ENCODE assay signal across 7 mouse cellular contexts in the genomic region with DNA sequence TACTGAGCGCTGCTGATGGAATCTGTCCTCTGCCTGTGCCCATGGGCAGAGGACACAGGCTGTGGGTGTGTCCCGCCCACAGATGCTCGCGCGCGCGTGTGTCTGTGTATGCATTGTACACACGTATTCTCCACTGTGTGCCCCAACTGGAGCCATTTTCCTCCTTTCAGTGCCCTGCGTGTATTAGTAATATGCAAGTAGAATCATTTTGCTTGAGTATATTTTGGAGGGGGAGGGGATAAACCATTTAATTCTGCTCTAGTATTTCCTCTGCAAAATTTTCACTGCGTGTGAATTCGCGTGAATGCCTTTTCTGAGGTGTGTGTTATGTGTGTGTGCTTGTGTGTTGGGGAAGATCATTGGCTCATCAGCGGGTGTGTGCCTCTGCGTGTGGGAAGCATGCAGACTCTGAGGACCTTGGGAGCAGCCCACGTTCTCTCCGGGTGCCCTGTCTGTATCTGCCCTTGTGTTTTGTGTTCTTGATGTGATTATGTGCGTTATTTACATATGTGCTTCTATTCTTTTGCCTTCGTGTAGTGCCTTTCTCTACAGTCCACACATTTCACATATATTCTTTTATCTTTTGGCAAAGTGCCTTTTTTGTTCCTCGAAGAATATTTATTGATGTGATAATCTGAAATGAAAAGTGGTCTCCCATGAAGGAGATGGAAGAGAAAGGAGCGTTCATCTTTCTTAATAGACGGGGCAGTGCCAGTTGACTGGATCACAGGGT.
DNase-seq lines count a peak whose midpoint lies in the region; ATAC-seq and TF ChIP-seq lines count a peak whose summit lies in the region.

No protein-coding gene starts in this region.

- in situ Hi-C loops in CH12.LX (cut with MboI; ENCODE audit: low pct_ligation_motif_present, low pct_unique_long_range_greater_than_20kb, low sequenced_read_pairs) = loop anchor here (10.0 kb wide), 1 partner anchor 613 kb away; no protein-coding TSS in a partner anchor

- H3K27ac ChIP-seq in CH12.LX (ENCODE audit: insufficient read depth, low read depth) (no peak overlapping the region), MEL (ENCODE audit: control insufficient read depth, low read depth, low read length) (no peak overlapping the region)
- H3K27ac ChIP-seq in embryonic facial prominence, embryonic 13.5 days = no peak overlapping the region
- H3K27ac ChIP-seq in hindbrain, postnatal 0 days = peak overlapping the region; percentile 98

- no peak for TF ChIP-seq EP300 in CH12.LX (IDR thresholded peaks at IDR 0.05; ENCODE audit: low read length)
- TF ChIP-seq EP300 in MEL (IDR thresholded peaks at IDR 0.05; ENCODE audit: low read depth in 1 of 2, low read length in 2 of 2) = no peak

- H3K4me2 ChIP-seq in CH12.LX (ENCODE audit: insufficient read depth, low read depth, poor library complexity, severe bottlenecking) = peak overlapping the region; percentile 83
- H3K4me2 ChIP-seq in embryonic facial prominence, embryonic 13.5 days = peak overlapping the region; percentile 78
- H3K4me2 ChIP-seq in hindbrain, postnatal 0 days (ENCODE audit: low read depth, low read length) = peak overlapping the region; percentile 95

- peak overlapping the region; percentile 63 for H3K9ac ChIP-seq in CH12.LX (ENCODE audit: insufficient read depth, low read depth)
- H3K9ac ChIP-seq in MEL (ENCODE audit: control insufficient read depth, low read depth, low read length, poor library complexity, severe bottlenecking) = peak overlapping the region; percentile 51
- no peak overlapping the region for H3K9ac ChIP-seq in embryonic facial prominence, embryonic 13.5 days
- H3K9ac ChIP-seq in hindbrain, postnatal 0 days (replicated peaks; ENCODE audit: low read length) = peak overlapping the region; percentile 72

- peaks cover 4 to 21% of the 10 kb centered on the region in 2 experiments for H3K4me1 ChIP-seq in CH12.LX (ENCODE audit: control insufficient read depth in 1 of 2, insufficient read depth in 2 of 2)
- peaks cover 0 to 9% of the 10 kb centered on the region in 2 experiments; a peak in 3 of 4 replicates for H3K4me1 ChIP-seq in MEL (ENCODE audit: control insufficient read depth in 1 of 2, insufficient read depth in 2 of 2, low read length in 2 of 2)
- peaks cover 14% of the 10 kb centered on the region for H3K4me1 ChIP-seq in embryonic facial prominence, embryonic 13.5 days
- peaks cover 26% of the 10 kb centered on the region; the same call in 1 of the 2 replicates for H3K4me1 ChIP-seq in hindbrain, postnatal 0 days (ENCODE audit: insufficient read depth, low read length)

- peak; percentile 39; the same call in 1 of the 2 replicates for ATAC-seq in embryonic facial prominence, embryonic 13.5 days (ENCODE audit: insufficient number of reproducible peaks, insufficient read depth, low FRiP score, low TSS enrichment, low read depth)
- peak; percentile 39 for ATAC-seq in hindbrain, postnatal 0 days

- DNase-seq in CH12.LX (ENCODE audit: extremely low read depth) = peak; percentile 8
- DNase-seq in MEL (ENCODE audit: low read depth, low spot score) = no peak
- peak; percentile 80 for DNase-seq in hindbrain, postnatal 0 days (ENCODE audit: low spot score)
- DNase-seq in left cerebral cortex, postnatal 36 days (ENCODE audit: low spot score in 2 of 2) = peak; percentile 59 to 61
- peak; percentile 65 for DNase-seq in retina, embryonic 14.5 days (ENCODE audit: low spot score)
- DNase-seq in spleen, postnatal 36 days (ENCODE audit: low spot score in 2 of 2) = no peak

- dilution Hi-C loops in CH12.LX (cut with MboI; ENCODE audit: extremely low pct_ligation_motif_present, extremely low pct_unique_long_range_greater_than_20kb, low sequenced_read_pairs) = no loop called here

- H3K9me3 ChIP-seq in CH12.LX (replicated peaks; ENCODE audit: low read length) (no peaks in the 10 kb centered on the region), MEL (replicated peaks; ENCODE audit: insufficient read depth, low read length) (no peaks in the 10 kb centered on the region)
- H3K9me3 ChIP-seq in embryonic facial prominence, embryonic 13.5 days = no peaks in the 10 kb centered on the region
- H3K9me3 ChIP-seq in hindbrain, postnatal 0 days (ENCODE audit: low read length) = no peaks in the 10 kb centered on the region

- H3K36me3 ChIP-seq in CH12.LX (replicated peaks in 1 of 2; ENCODE audit: control insufficient read depth in 1 of 2, insufficient read depth in 1 of 2, low read length in 1 of 2) (no peaks in the 10 kb centered on the region), MEL (ENCODE audit: control insufficient read depth in 1 of 2, insufficient read depth in 2 of 2, low read length in 2 of 2) (peaks cover 0 to 3% of the 10 kb centered on the region in 2 experiments; a peak in 2 of 4 replicates)
- H3K36me3 ChIP-seq in embryonic facial prominence, embryonic 13.5 days = no peaks in the 10 kb centered on the region
- no peaks in the 10 kb centered on the region for H3K36me3 ChIP-seq in hindbrain, postnatal 0 days (ENCODE audit: insufficient read depth, low read length)

- H3K27me3 ChIP-seq in CH12.LX (replicated peaks) (no peaks in the 10 kb centered on the region), MEL (ENCODE audit: control insufficient read depth in 1 of 2, insufficient read depth in 2 of 2, low read length in 2 of 2) (no peaks in the 10 kb centered on the region)
- H3K27me3 ChIP-seq in embryonic facial prominence, embryonic 13.5 days = peaks cover 63% of the 10 kb centered on the region
- no peaks in the 10 kb centered on the region for H3K27me3 ChIP-seq in hindbrain, postnatal 0 days (ENCODE audit: insufficient read depth, low read length)

- TF ChIP-seq CTCF in CH12.LX (conservative IDR thresholded peaks at IDR 0.05 in 1 of 2, IDR thresholded peaks at IDR 0.05 in 1 of 2; ENCODE audit: low read depth in 2 of 2, low read length in 2 of 2) = no peak
- no peak for TF ChIP-seq CTCF in MEL (IDR thresholded peaks at IDR 0.05 in 2 of 3, conservative IDR thresholded peaks at IDR 0.05 in 1 of 3; ENCODE audit: control insufficient read depth in 1 of 3, insufficient read depth in 1 of 3, low read depth in 2 of 3, low read length in 3 of 3, poor library complexity in 1 of 3, severe bottlenecking in 1 of 3)
- TF ChIP-seq CTCF in hindbrain, postnatal 0 days (IDR thresholded peaks at IDR 0.05; ENCODE audit: low read depth) = no peak

- TF ChIP-seq RAD21 in CH12.LX (IDR thresholded peaks at IDR 0.05; ENCODE audit: low read depth, low read length) = no peak
- no peak; the same call in 1 of the 2 replicates for TF ChIP-seq RAD21 in MEL (IDR thresholded peaks at IDR 0.05; ENCODE audit: low read depth, low read length)

- H3K4me3 ChIP-seq in CH12.LX (replicated peaks in 1 of 3; ENCODE audit: low read depth in 2 of 3, low read length in 2 of 3, poor library complexity in 1 of 3) (peak overlapping the region; percentile 24 to 45 (median 32)), MEL (ENCODE audit: control insufficient read depth in 1 of 2, insufficient read depth in 1 of 2, low read depth in 2 of 2, low read length in 2 of 2) (peak overlapping the region; percentile 56 to 66)
- peak overlapping the region; percentile 47 for H3K4me3 ChIP-seq in embryonic facial prominence, embryonic 13.5 days
- H3K4me3 ChIP-seq in hindbrain, postnatal 0 days (ENCODE audit: low read length) = peak overlapping the region; percentile 50

- TF ChIP-seq POLR2A in CH12.LX (IDR thresholded peaks at IDR 0.05; ENCODE audit: low read depth, low read length) (no peak; the same call in 1 of the 2 replicates), MEL (IDR thresholded peaks at IDR 0.05; ENCODE audit: control insufficient read depth in 1 of 2, insufficient read depth in 1 of 2, low read depth in 1 of 2, low read length in 2 of 2, poor library complexity in 1 of 2) (no peak)

- H3K79me2 ChIP-seq in CH12.LX (replicated peaks; ENCODE audit: control insufficient read depth, extremely low read depth, insufficient read depth, poor library complexity, severe bottlenecking) (no peaks in the 10 kb centered on the region), MEL (ENCODE audit: control insufficient read depth, insufficient read depth, low read length, poor library complexity) (no peaks in the 10 kb centered on the region; the same call in 1 of the 2 replicates)

- WGBS in embryonic facial prominence, embryonic 13.5 days = 2% methylated on average over 21 of the region's 21 CpGs
- 1% methylated on average over 21 of the region's 21 CpGs for WGBS in hindbrain, postnatal 0 days

- intact Hi-C loops in left cerebral cortex, postnatal 36 days (cut with DNase I) = loop anchor here (2.0 to 10.0 kb wide), 4 partner anchors 125 to 685 kb away; a partner anchor contains a TSS

TF ChIP-seq in CH12.LX, 34 proteins besides CTCF, POLR2A, EP300 and RAD21 (continues in another document):
- TF ChIP-seq TBP (conservative IDR thresholded peaks at IDR 0.05; ENCODE audit: low read depth, low read length) (0 out of 2 replicates have a peak, but pooled peaks have one; percentile 25), GABPA (IDR thresholded peaks at IDR 0.05; ENCODE audit: insufficient replicate concordance, low read depth, low read length) (no peak), E2F4 (IDR thresholded peaks at IDR 0.05; ENCODE audit: insufficient replicate concordance, low read depth, low read length) (no peak), CHD2 (IDR thresholded peaks at IDR 0.05; ENCODE audit: low read length) (no peak), MYC (IDR thresholded peaks at IDR 0.05; ENCODE audit: low read depth, low read length) (no peak; the same call in 1 of the 2 replicates), NRF1 (IDR thresholded peaks at IDR 0.05; ENCODE audit: low read depth, low read length) (peak; percentile 21; the same call in 1 of the 2 replicates), KAT2A (IDR thresholded peaks at IDR 0.05; ENCODE audit: insufficient replicate concordance, low read length) (no peak), MAFK (IDR thresholded peaks at IDR 0.05; ENCODE audit: insufficient replicate concordance, low read length) (no peak), MAX (IDR thresholded peaks at IDR 0.05; ENCODE audit: low read length) (no peak)

TF ChIP-seq in MEL, 35 proteins besides CTCF, POLR2A, EP300 and RAD21:
- TF ChIP-seq UBTF (IDR thresholded peaks at IDR 0.05; ENCODE audit: borderline replicate concordance, insufficient read depth, low read depth, low read length) (no peak), POLR2AphosphoS2 (IDR thresholded peaks at IDR 0.05; ENCODE audit: low read length) (no peak), TAL1 (IDR thresholded peaks at IDR 0.05; ENCODE audit: low read length) (no peak), USF2 (IDR thresholded peaks at IDR 0.05; ENCODE audit: borderline replicate concordance in 1 of 2, insufficient read depth in 1 of 2, low read depth in 1 of 2, low read length in 2 of 2) (no peak), ZMIZ1 (IDR thresholded peaks at IDR 0.05; ENCODE audit: low read depth, low read length) (no peak), CHD1 (IDR thresholded peaks at IDR 0.05; ENCODE audit: low read depth, low read length) (no peak), SIN3A (IDR thresholded peaks at IDR 0.05; ENCODE audit: low read length) (no peak), MXI1 (IDR thresholded peaks at IDR 0.05; ENCODE audit: low read depth, low read length) (peak; percentile 42; the same call in 1 of the 2 replicates)

Comparison
In these comparisons a context has a peak if more than half of its experiments do, and no peak if none do; other contexts are left out.
1. DNase-seq: peak in CH12.LX (single experiment), hindbrain, postnatal 0 days (single experiment), left cerebral cortex, postnatal 36 days (2 of 2) and retina, embryonic 14.5 days (single experiment); none in MEL (single experiment) and spleen, postnatal 36 days (0 of 2).
2. Peak in every context shown above with its lines, with median percentiles within 50 percentile points of each other: H3K4me2 ChIP-seq and H3K4me3 ChIP-seq.